Mouse (Mus musculus) small intestine, adult 2 months (tissue): ENCODE data around the gene Cfap99.

ENCODE experiments used
- CTCF ChIP-seq: fragments of 200-500 bp; IDR thresholded peaks from 2 replicates; pipeline ENCODE4 v1.5.1; 2012; ENCODE audit warnings: low read depth, mild to moderate bottlenecking, control low read depth, inconsistent platforms, low read length, moderate library complexity, mixed read lengths; ENCODE audit not compliant: insufficient replicate concordance, insufficient read length; ENCODE audit errors: extremely low read depth
- POLR2A ChIP-seq: fragments of 200-500 bp; IDR thresholded peaks from 2 replicates; pipeline ENCODE4 v1.6.1; 2012; ENCODE audit warnings: low read depth, mild to moderate bottlenecking, control low read depth, inconsistent platforms, low read length, moderate library complexity

DNA sequence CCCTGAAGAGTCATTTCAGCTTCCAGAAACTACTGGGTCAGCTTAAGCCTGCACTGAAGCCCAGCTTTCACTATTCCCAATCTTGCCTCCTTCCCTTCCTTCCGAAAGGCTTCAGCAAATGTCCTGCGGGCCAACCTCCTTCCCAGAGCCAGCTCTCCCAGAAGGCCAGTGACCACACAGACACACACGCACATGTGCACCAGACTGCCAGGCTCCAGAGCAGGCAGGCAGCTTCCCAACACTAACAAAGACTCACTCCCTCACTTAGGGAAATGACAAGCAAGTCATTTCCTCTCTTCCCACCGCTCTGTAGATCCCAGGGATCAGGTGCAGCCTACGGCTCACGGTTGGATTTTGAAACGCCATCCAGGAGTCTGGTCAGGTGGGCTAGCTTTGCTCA, 12.2 kb upstream of the Cfap99 start:
- no peak for TF ChIP-seq POLR2A
- no peak for TF ChIP-seq CTCF
